In the genomic region with DNA sequence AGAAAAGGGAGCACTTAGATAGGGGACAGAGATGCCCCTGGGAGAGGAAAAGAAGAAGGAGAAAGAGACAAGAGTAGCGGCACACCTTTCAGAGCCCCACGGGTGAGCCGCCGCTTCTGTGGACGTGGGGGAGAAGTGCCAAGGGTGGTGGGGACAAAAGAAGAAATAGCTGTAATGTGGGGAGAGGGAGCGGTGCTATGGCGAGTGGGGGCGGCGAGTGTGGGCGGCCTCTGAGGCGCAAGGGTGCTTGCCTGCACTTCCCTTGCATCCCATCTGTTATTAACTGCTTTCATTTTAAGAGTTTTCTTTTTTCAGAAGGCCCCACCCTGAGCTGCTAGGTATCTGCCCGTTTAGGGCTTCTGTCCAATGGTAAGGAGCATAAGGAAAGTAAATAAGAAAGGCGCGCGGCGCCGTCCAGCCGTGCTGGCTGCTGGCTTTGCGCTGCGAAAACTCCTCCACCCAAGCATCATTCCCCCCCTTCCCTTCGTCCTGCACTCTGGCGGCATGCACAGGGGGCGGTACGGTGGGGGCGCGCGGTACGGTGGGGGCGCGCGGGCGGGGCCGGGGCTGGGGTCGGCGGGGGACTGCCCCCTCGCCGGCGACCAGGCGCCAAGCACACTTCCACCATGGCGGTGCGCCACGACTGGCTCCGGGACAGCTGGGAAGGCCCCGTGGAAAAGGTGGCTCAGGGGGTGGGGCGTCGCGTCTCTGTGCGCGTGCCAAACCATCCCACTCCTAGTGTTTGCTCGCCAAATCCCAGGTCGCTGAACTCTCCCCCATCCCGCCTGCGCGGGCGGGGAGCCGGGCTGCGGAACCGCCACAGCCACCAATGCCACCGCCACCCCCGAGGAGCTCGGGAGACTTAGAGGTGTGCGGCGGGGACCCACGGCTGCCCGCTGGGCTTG, we compare ENCODE assay signal across 8 mouse cellular contexts. TPM values are rescaled to one million over a fixed set of nuclear protein-coding genes. Genes with fewer than 3 reads are reported as not detected.
A peak's percentile ranks its signal among the peaks of the same experiment; 100 is the strongest.
DNase-seq lines count a peak whose midpoint lies in the region; ATAC-seq and TF ChIP-seq lines count a peak whose summit lies in the region.

No protein-coding gene starts in this region.

- H3K27me3 ChIP-seq in lung, embryonic 15.5 days, result no peaks in the 10 kb centered on the region
- H3K27me3 ChIP-seq in hindbrain, postnatal 0 days (ENCODE audit: insufficient read depth, low read length), result no peaks in the 10 kb centered on the region
- no peaks in the 10 kb centered on the region for H3K27me3 ChIP-seq in midbrain, embryonic 15.5 days (replicated peaks)

- peak; percentile 18 to 59 for DNase-seq in adrenal gland, adult 18-20 months (ENCODE audit: low spot score in 2 of 2)
- no peak for DNase-seq in adrenal gland, adult 2 months
- DNase-seq in lung, postnatal 14 days, result no peak
- peak; percentile 49 for DNase-seq in embryo, embryonic 11.5 days (ENCODE audit: low read depth, low spot score)
- DNase-seq in hindbrain, postnatal 0 days (ENCODE audit: low spot score), result peak; percentile 35
- no peak for DNase-seq in frontal cortex, postnatal 25 days (ENCODE audit: low spot score in 2 of 2)

- no peak overlapping the region for H3K9ac ChIP-seq in lung, embryonic 15.5 days
- no peak overlapping the region for H3K9ac ChIP-seq in hindbrain, postnatal 0 days (replicated peaks; ENCODE audit: low read length)
- H3K9ac ChIP-seq in midbrain, embryonic 15.5 days, result no peak overlapping the region

- peaks cover 10% of the 10 kb centered on the region; the same call in 1 of the 2 replicates for H3K9me3 ChIP-seq in lung, embryonic 15.5 days
- H3K9me3 ChIP-seq in hindbrain, postnatal 0 days (ENCODE audit: low read length), result peaks cover 7% of the 10 kb centered on the region; the same call in 1 of the 2 replicates
- H3K9me3 ChIP-seq in midbrain, embryonic 15.5 days, result peaks cover 6% of the 10 kb centered on the region

- peak overlapping the region; percentile 33; the same call in 1 of the 2 replicates for H3K4me2 ChIP-seq in lung, embryonic 15.5 days
- peak overlapping the region; percentile 6; the same call in 1 of the 2 replicates for H3K4me2 ChIP-seq in hindbrain, postnatal 0 days (ENCODE audit: low read depth, low read length)
- peak overlapping the region; percentile 25 for H3K4me2 ChIP-seq in midbrain, embryonic 15.5 days

- 42% methylated on average over 64 of the region's 65 CpGs for WGBS in lung, embryonic 15.5 days
- WGBS in hindbrain, postnatal 0 days, result 62% methylated on average over 65 of the region's 65 CpGs
- WGBS in midbrain, embryonic 15.5 days, result 55% methylated on average over 65 of the region's 65 CpGs

- peak overlapping the region; percentile 26 for H3K4me3 ChIP-seq in lung, embryonic 15.5 days
- H3K4me3 ChIP-seq in hindbrain, postnatal 0 days (ENCODE audit: low read length), result peak overlapping the region; percentile 22
- H3K4me3 ChIP-seq in midbrain, embryonic 15.5 days, result peak overlapping the region; percentile 33

- no peaks in the 10 kb centered on the region for H3K36me3 ChIP-seq in lung, embryonic 15.5 days
- H3K36me3 ChIP-seq in hindbrain, postnatal 0 days (ENCODE audit: insufficient read depth, low read length), result no peaks in the 10 kb centered on the region
- H3K36me3 ChIP-seq in midbrain, embryonic 15.5 days (replicated peaks), result no peaks in the 10 kb centered on the region

- no peak overlapping the region for H3K27ac ChIP-seq in lung, embryonic 15.5 days
- H3K27ac ChIP-seq in hindbrain, postnatal 0 days, result no peak overlapping the region
- H3K27ac ChIP-seq in midbrain, embryonic 15.5 days, result no peak overlapping the region

- TF ChIP-seq CTCF in hindbrain, postnatal 0 days (IDR thresholded peaks at IDR 0.05; ENCODE audit: low read depth), result no peak

- H3K4me1 ChIP-seq in lung, embryonic 15.5 days, result no peaks in the 10 kb centered on the region
- no peaks in the 10 kb centered on the region for H3K4me1 ChIP-seq in hindbrain, postnatal 0 days (ENCODE audit: insufficient read depth, low read length)
- H3K4me1 ChIP-seq in midbrain, embryonic 15.5 days, result no peaks in the 10 kb centered on the region

- 0 out of 2 replicates have a peak, but pooled peaks have one; percentile 31 for ATAC-seq in lung, embryonic 15.5 days (ENCODE audit: borderline replicate concordance, extremely low read depth, low FRiP score, low TSS enrichment)
- ATAC-seq in hindbrain, postnatal 0 days, result peak; percentile 59
- ATAC-seq in midbrain, embryonic 15.5 days (replicated peaks), result peak; percentile 80

RNA-seq across cellular contexts. Expression of gene Aasdhppt, which starts 49.2 kb away (rescaled TPM):
- 10 to 100 TPM; 23.9 to 29.0 TPM for total RNA-seq in adrenal gland, adult 18-20 months (2021)
- total RNA-seq in adrenal gland, adult 2 months (2021), result 10 to 100 TPM; 20.1 to 24.2 TPM
- polyA plus RNA-seq in adrenal gland, adult 2 months (2012; rRNA removed), result 3.8 and 4.6 TPM in 2 replicates
- polyA plus RNA-seq in lung, embryonic 15.5 days (2015; fragmentation: Nextera tagmentation; extraction: Ambion mirVana), result 30.6 and 32.2 TPM in 2 replicates
- total RNA-seq in hindbrain, postnatal 0 days (2014; rRNA removed), result 20.9 and 21.9 TPM in 2 replicates
- polyA plus RNA-seq in hindbrain, postnatal 0 days (2015; fragmentation: Nextera tagmentation; extraction: Ambion mirVana), result 29.2 and 30.9 TPM in 2 replicates
- 26.8 and 31.0 TPM in 2 replicates for polyA plus RNA-seq in midbrain, embryonic 15.5 days (2015; fragmentation: Nextera tagmentation; extraction: Ambion mirVana)

RNA-seq across cellular contexts. Expression of gene Kbtbd3, which starts 49.5 kb away (rescaled TPM):
- 1 to 10 TPM; 2.8 to 3.1 TPM for total RNA-seq in adrenal gland, adult 18-20 months (2021)
- 1 to 10 TPM; 2.4 to 4.0 TPM for total RNA-seq in adrenal gland, adult 2 months (2021)
- polyA plus RNA-seq in adrenal gland, adult 2 months (2012; rRNA removed), result 0.04 and 0.12 TPM in 2 replicates
- polyA plus RNA-seq in lung, embryonic 15.5 days (2015; fragmentation: Nextera tagmentation; extraction: Ambion mirVana), result 6.5 and 7.0 TPM in 2 replicates
- total RNA-seq in hindbrain, postnatal 0 days (2014; rRNA removed), result 9.3 and 11.4 TPM in 2 replicates
- polyA plus RNA-seq in hindbrain, postnatal 0 days (2015; fragmentation: Nextera tagmentation; extraction: Ambion mirVana), result 10.5 and 11.2 TPM in 2 replicates
- polyA plus RNA-seq in midbrain, embryonic 15.5 days (2015; fragmentation: Nextera tagmentation; extraction: Ambion mirVana), result 10.6 and 11.0 TPM in 2 replicates

Comparison
In these comparisons a context has a peak if more than half of its experiments do, and no peak if none do; other contexts are left out.
1. DNase-seq: peak in adrenal gland, adult 18-20 months (2 of 2), embryo, embryonic 11.5 days (single experiment) and hindbrain, postnatal 0 days (single experiment); none in adrenal gland, adult 2 months (single experiment), lung, postnatal 14 days (single experiment) and frontal cortex, postnatal 25 days (0 of 2).
2. Peak in every context shown above with its lines, with median percentiles within 50 percentile points of each other: ATAC-seq, H3K4me2 ChIP-seq and H3K4me3 ChIP-seq.